Mouse (Mus musculus) intestine, embryonic 15.5 days (tissue): ENCODE data around the gene Megf11. TPM values are rescaled to one million over a fixed set of nuclear protein-coding genes. Genes with fewer than 3 reads are reported as not detected.

Source experiments
- ATAC-seq: fragments of 200-750 bp; cut with Nextera tagmentation; 2 replicates; pipeline ENCODE4 v1.8.0; 2017; ENCODE audit warnings: moderate TSS enrichment, moderate library complexity
- H3K27ac ChIP-seq: fragments of 300-500 bp; sonication (generic); 2 replicates; pipeline ENCODE4 v1.5.1; 2015; ENCODE audit warnings: mild to moderate bottlenecking, inconsistent platforms
- H3K27me3 ChIP-seq: fragments of 300-500 bp; sonication (generic); replicated peaks from 2 replicates; pipeline ENCODE4 v1.6.1; 2015; ENCODE audit warnings: inconsistent platforms
- H3K36me3 ChIP-seq: fragments of 300-500 bp; sonication (generic); 2 replicates; pipeline ENCODE4 v1.6.1; 2015; ENCODE audit warnings: inconsistent platforms
- H3K4me1 ChIP-seq: fragments of 300-500 bp; sonication (generic); replicated peaks from 2 replicates; pipeline ENCODE4 v1.6.1; 2015; ENCODE audit warnings: inconsistent platforms
- H3K4me2 ChIP-seq: fragments of 300-500 bp; sonication (generic); replicated peaks from 2 replicates; pipeline ENCODE4 v1.6.1; 2015; ENCODE audit warnings: mild to moderate bottlenecking, inconsistent platforms
- H3K4me3 ChIP-seq: fragments of 300-500 bp; sonication (generic); replicated peaks from 2 replicates; pipeline ENCODE4 v1.5.1; 2015; ENCODE audit warnings: inconsistent platforms
- H3K9ac ChIP-seq: fragments of 300-500 bp; sonication (generic); 2 replicates; pipeline ENCODE4 v1.6.1; 2015; ENCODE audit warnings: inconsistent platforms
- H3K9me3 ChIP-seq: fragments of 300-500 bp; sonication (generic); 2 replicates; pipeline ENCODE4 v1.6.1; 2016; ENCODE audit warnings: inconsistent platforms
- WGBS: fragments of 180-500 bp; shearing (Covaris S2); methylation state at CpG from one replicate; pipeline ENCODE4 v1.1.7; 2015; 5-methylcytosine and 5-hydroxymethylcytosine counted together
- polyA plus RNA-seq: library from polyadenylated mRNA; unstranded; fragments of >200 nt; fragmentation: Nextera tagmentation; extraction: Ambion mirVana; gene quantifications from 2 replicates; pipeline ENCODE4 v1.2.1, GENCODE M21; 2015

Gene Megf11
- polyA plus RNA-seq, 1 experiment from 2014 or later: 0.89 TPM

GRCm38 (mm10) chr9:64454196-64454595, 68.8 kb downstream of the Megf11 start:
- no peaks in the 10 kb centered on the region for H3K27me3 ChIP-seq

GRCm38 (mm10) chr9:64455910-64456309, 70.5 kb downstream of the Megf11 start:
- Histone ChIP-seq H3K27me3 (no peaks in the 10 kb centered on the region), H3K9me3 (no peaks in the 10 kb centered on the region), H3K4me1 (0 out of 2 replicates have a peak, but pooled peaks cover 3% of the 10 kb centered on the region), H3K27ac (no peak overlapping the region), H3K4me3 (no peak overlapping the region), H3K4me2 (no peak overlapping the region), H3K9ac (no peak overlapping the region), H3K36me3 (no peaks in the 10 kb centered on the region)
- ATAC-seq: no peak
- 11% methylated on average over 9 of the region's 9 CpGs for WGBS

More at GRCm38 (mm10) chr9:64454196-64454595, 68.8 kb downstream of the Megf11 start:
- no peak overlapping the region for H3K9ac ChIP-seq
- no peak overlapping the region for H3K4me3 ChIP-seq
- no peaks in the 10 kb centered on the region for H3K36me3 ChIP-seq
- WGBS: 75% methylated on average over 4 of the region's 4 CpGs
- no peak overlapping the region for H3K27ac ChIP-seq
- H3K9me3 ChIP-seq: no peaks in the 10 kb centered on the region
- H3K4me1 ChIP-seq: 0 out of 2 replicates have a peak, but pooled peaks cover 3% of the 10 kb centered on the region
- no peak overlapping the region for H3K4me2 ChIP-seq
- ATAC-seq: no peak

GRCm38 (mm10) chr9:64457596-64457995, 72.2 kb downstream of the Megf11 start:
- Histone ChIP-seq H3K4me1 (0 out of 2 replicates have a peak, but pooled peaks cover 3% of the 10 kb centered on the region), H3K4me3 (no peak overlapping the region), H3K9ac (no peak overlapping the region), H3K36me3 (no peaks in the 10 kb centered on the region), H3K27me3 (no peaks in the 10 kb centered on the region), H3K27ac (no peak overlapping the region), H3K9me3 (no peaks in the 10 kb centered on the region), H3K4me2 (no peak overlapping the region)
- 52% methylated on average over 7 of the region's 7 CpGs for WGBS
- no peak for ATAC-seq

- H3K9ac ChIP-seq: no peak overlapping the region
- H3K9me3 ChIP-seq: no peaks in the 10 kb centered on the region
- H3K36me3 ChIP-seq: no peaks in the 10 kb centered on the region
- no peak for ATAC-seq
- H3K4me3 ChIP-seq: no peak overlapping the region
- no peak overlapping the region for H3K4me2 ChIP-seq
- no peaks in the 10 kb centered on the region for H3K27me3 ChIP-seq
- 0 out of 2 replicates have a peak, but pooled peaks cover 3% of the 10 kb centered on the region for H3K4me1 ChIP-seq
- H3K27ac ChIP-seq: no peak overlapping the region
- WGBS: 68% methylated on average over 16 of the region's 16 CpGs
Measured at GRCm38 (mm10) chr9:64461568-64462308, 76.3 kb downstream of the Megf11 start.

- Histone ChIP-seq H3K4me2 (no peak overlapping the region), H3K9ac (no peak overlapping the region), H3K27me3 (no peaks in the 10 kb centered on the region), H3K9me3 (no peaks in the 10 kb centered on the region), H3K36me3 (no peaks in the 10 kb centered on the region), H3K4me3 (no peak overlapping the region), H3K27ac (no peak overlapping the region), H3K4me1 (0 out of 2 replicates have a peak, but pooled peaks cover 3% of the 10 kb centered on the region)
- no peak for ATAC-seq
Measured at GRCm38 (mm10) chr9:64462870-64463269, 77.4 kb downstream of the Megf11 start.

GRCm38 (mm10) chr9:64466090-64466489, 80.7 kb downstream of the Megf11 start:
- Histone ChIP-seq H3K4me3 (no peak overlapping the region), H3K27me3 (no peaks in the 10 kb centered on the region), H3K4me2 (no peak overlapping the region), H3K9ac (no peak overlapping the region), H3K4me1 (no peaks in the 10 kb centered on the region), H3K27ac (no peak overlapping the region), H3K9me3 (no peaks in the 10 kb centered on the region), H3K36me3 (no peaks in the 10 kb centered on the region)
- peak; percentile 76 for ATAC-seq
- 55% methylated on average over 8 of the region's 8 CpGs for WGBS

GRCm38 (mm10) chr9:64466564-64466963, 81.1 kb downstream of the Megf11 start:
- Histone ChIP-seq H3K27me3 (no peaks in the 10 kb centered on the region), H3K27ac (no peak overlapping the region), H3K4me1 (no peaks in the 10 kb centered on the region), H3K9ac (no peak overlapping the region), H3K4me2 (no peak overlapping the region), H3K4me3 (no peak overlapping the region), H3K36me3 (no peaks in the 10 kb centered on the region), H3K9me3 (no peaks in the 10 kb centered on the region)
- WGBS: 45% methylated on average over 4 of the region's 4 CpGs
- ATAC-seq: no peak

GRCm38 (mm10) chr9:64470806-64471205, 85.4 kb downstream of the Megf11 start:
- WGBS: 80% methylated on average over 1 of the region's 1 CpGs
- H3K9ac ChIP-seq: no peak overlapping the region
- H3K4me3 ChIP-seq: no peak overlapping the region
- H3K36me3 ChIP-seq: no peaks in the 10 kb centered on the region
- no peaks in the 10 kb centered on the region for H3K9me3 ChIP-seq
- no peak overlapping the region for H3K27ac ChIP-seq
- H3K27me3 ChIP-seq: no peaks in the 10 kb centered on the region
- H3K4me1 ChIP-seq: no peaks in the 10 kb centered on the region
- ATAC-seq: no peak
- no peak overlapping the region for H3K4me2 ChIP-seq

- Histone ChIP-seq H3K27ac (no peak overlapping the region), H3K4me3 (no peak overlapping the region), H3K4me1 (no peaks in the 10 kb centered on the region), H3K36me3 (no peaks in the 10 kb centered on the region), H3K9ac (no peak overlapping the region), H3K9me3 (no peaks in the 10 kb centered on the region), H3K4me2 (no peak overlapping the region), H3K27me3 (no peaks in the 10 kb centered on the region)
- 87% methylated on average over 3 of the region's 3 CpGs for WGBS
- ATAC-seq: no peak
Measured at GRCm38 (mm10) chr9:64471336-64471735, 85.9 kb downstream of the Megf11 start.

- no peak overlapping the region for H3K9ac ChIP-seq
- no peak overlapping the region for H3K4me3 ChIP-seq
- H3K27ac ChIP-seq: no peak overlapping the region
- no peaks in the 10 kb centered on the region for H3K9me3 ChIP-seq
- ATAC-seq: no peak
- 39% methylated on average over 2 of the region's 2 CpGs for WGBS
- H3K36me3 ChIP-seq: no peaks in the 10 kb centered on the region
- no peak overlapping the region for H3K4me2 ChIP-seq
- no peaks in the 10 kb centered on the region for H3K27me3 ChIP-seq
- no peaks in the 10 kb centered on the region for H3K4me1 ChIP-seq
Measured at GRCm38 (mm10) chr9:64472165-64472564, 86.7 kb downstream of the Megf11 start.

- Histone ChIP-seq H3K27me3 (no peaks in the 10 kb centered on the region), H3K4me3 (no peak overlapping the region), H3K36me3 (no peaks in the 10 kb centered on the region), H3K4me2 (no peak overlapping the region), H3K9me3 (no peaks in the 10 kb centered on the region), H3K9ac (no peak overlapping the region), H3K4me1 (no peaks in the 10 kb centered on the region), H3K27ac (no peak overlapping the region)
- no peak for ATAC-seq
- 51% methylated on average over 6 of the region's 6 CpGs for WGBS
Measured at GRCm38 (mm10) chr9:64472743-64473142, 87.3 kb downstream of the Megf11 start.

GRCm38 (mm10) chr9:64473170-64473569, 87.7 kb downstream of the Megf11 start:
- H3K9me3 ChIP-seq: no peaks in the 10 kb centered on the region
- no peak overlapping the region for H3K4me2 ChIP-seq
- H3K4me1 ChIP-seq: no peaks in the 10 kb centered on the region
- H3K27me3 ChIP-seq: no peaks in the 10 kb centered on the region
- no peaks in the 10 kb centered on the region for H3K36me3 ChIP-seq
- no peak overlapping the region for H3K4me3 ChIP-seq
- ATAC-seq: no peak
- H3K9ac ChIP-seq: no peak overlapping the region
- WGBS: 43% methylated on average over 2 of the region's 2 CpGs
- H3K27ac ChIP-seq: no peak overlapping the region

- Histone ChIP-seq H3K4me3 (no peak overlapping the region), H3K27me3 (no peaks in the 10 kb centered on the region), H3K9me3 (no peaks in the 10 kb centered on the region), H3K36me3 (no peaks in the 10 kb centered on the region), H3K27ac (no peak overlapping the region), H3K9ac (no peak overlapping the region), H3K4me1 (no peaks in the 10 kb centered on the region), H3K4me2 (no peak overlapping the region)
- WGBS: 52% methylated on average over 4 of the region's 4 CpGs
- ATAC-seq: no peak
Measured at GRCm38 (mm10) chr9:64473695-64474094, 88.3 kb downstream of the Megf11 start.
